Mouse (Mus musculus): ENCODE measurements around the gene Gm11009. TPM values are rescaled to one million over a fixed set of nuclear protein-coding genes. Genes with fewer than 3 reads are reported as not detected.
"Not testable (repeated sequence)": the region's sequence is repeated elsewhere in the genome, so short reads cannot be mapped to it uniquely, and the experiment has no call there.

Gm11009 gene
- polyA plus RNA-seq (2015; fragmentation: Nextera tagmentation; extraction: Ambion mirVana), result not detected in 2 replicates

DNA sequence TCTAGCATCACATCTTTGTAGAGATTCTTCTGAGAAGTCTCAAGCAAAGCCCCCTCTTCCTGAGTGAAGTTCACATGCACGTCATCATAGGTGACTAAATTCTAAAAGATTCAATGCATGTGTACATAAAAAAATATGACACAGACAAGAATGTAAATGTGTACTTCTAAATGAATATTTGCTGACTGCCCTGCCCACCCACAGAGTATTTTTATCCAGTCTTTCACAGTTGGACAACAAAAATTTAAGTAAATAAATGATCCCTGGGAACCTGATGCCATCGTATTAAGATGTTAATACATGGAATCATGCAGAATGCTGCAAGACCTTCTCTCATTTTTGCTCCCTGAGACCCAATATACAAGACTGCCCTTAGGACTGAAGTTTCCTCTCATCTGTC is at the start of gene Gm11009:
Gm11009 (minus strand) TSS at position 101 of the 400 bp plus-strand sequence.
- H3K36me3 ChIP-seq (ENCODE audit: control insufficient read depth, insufficient read depth); H3K9me3 ChIP-seq (replicated peaks; ENCODE audit: control insufficient read depth, low read length); ATAC-seq (replicated peaks; ENCODE audit: extremely low read depth, insufficient read depth, low FRiP score); H3K4me2 ChIP-seq (ENCODE audit: low read depth, low read length); H3K9ac ChIP-seq (ENCODE audit: low read length); H3K4me3 ChIP-seq (ENCODE audit: low read length); H3K27me3 ChIP-seq (ENCODE audit: control insufficient read depth, insufficient read depth, low read length); H3K27ac ChIP-seq (ENCODE audit: low read length); H3K4me1 ChIP-seq (ENCODE audit: control insufficient read depth, insufficient read depth, low read length): not testable (repeated sequence)
- WGBS, result no CpG with 5 or more reads among the region's 2 CpGs

Other genes starting within 250 kb of the Gm11009 start
- 1.00 and 1.9 TPM in 2 replicates for gene Gm2004, start 169.7 kb downstream of the Gm11009 start, polyA plus RNA-seq (2015; fragmentation: Nextera tagmentation; extraction: Ambion mirVana)
- 3.5 and 4.1 TPM in 2 replicates for gene 2210418O10Rik, start 92.9 kb downstream of the Gm11009 start, polyA plus RNA-seq (2015; fragmentation: Nextera tagmentation; extraction: Ambion mirVana)
- gene Gm14435, start 104.1 kb upstream of the Gm11009 start, polyA plus RNA-seq (2015; fragmentation: Nextera tagmentation; extraction: Ambion mirVana), result 10.0 and 10.6 TPM in 2 replicates
- gene Gm14434, start 167.3 kb upstream of the Gm11009 start, polyA plus RNA-seq (2015; fragmentation: Nextera tagmentation; extraction: Ambion mirVana), result 2.4 TPM in 1 of 2 replicates, not detected in the other
- gene Zfp967, start 201.6 kb upstream of the Gm11009 start, polyA plus RNA-seq (2015; fragmentation: Nextera tagmentation; extraction: Ambion mirVana), result not detected in 2 replicates

Data from heart, embryonic 16.5 days (tissue).